Mouse (Mus musculus) mouse trophoblast stem cell (cell line): ENCODE data around the gene Mprip.

Experiments
- in situ Hi-C, 2 experiments: fragments of 300-500 bp; cut with MseI, MboI; formaldehyde crosslinking; loops; 2 replicates in 1 of 2; 3 replicates in 1 of 2; pipeline ENCODE4 v1.15.1; 2025

Mprip gene

DNA sequence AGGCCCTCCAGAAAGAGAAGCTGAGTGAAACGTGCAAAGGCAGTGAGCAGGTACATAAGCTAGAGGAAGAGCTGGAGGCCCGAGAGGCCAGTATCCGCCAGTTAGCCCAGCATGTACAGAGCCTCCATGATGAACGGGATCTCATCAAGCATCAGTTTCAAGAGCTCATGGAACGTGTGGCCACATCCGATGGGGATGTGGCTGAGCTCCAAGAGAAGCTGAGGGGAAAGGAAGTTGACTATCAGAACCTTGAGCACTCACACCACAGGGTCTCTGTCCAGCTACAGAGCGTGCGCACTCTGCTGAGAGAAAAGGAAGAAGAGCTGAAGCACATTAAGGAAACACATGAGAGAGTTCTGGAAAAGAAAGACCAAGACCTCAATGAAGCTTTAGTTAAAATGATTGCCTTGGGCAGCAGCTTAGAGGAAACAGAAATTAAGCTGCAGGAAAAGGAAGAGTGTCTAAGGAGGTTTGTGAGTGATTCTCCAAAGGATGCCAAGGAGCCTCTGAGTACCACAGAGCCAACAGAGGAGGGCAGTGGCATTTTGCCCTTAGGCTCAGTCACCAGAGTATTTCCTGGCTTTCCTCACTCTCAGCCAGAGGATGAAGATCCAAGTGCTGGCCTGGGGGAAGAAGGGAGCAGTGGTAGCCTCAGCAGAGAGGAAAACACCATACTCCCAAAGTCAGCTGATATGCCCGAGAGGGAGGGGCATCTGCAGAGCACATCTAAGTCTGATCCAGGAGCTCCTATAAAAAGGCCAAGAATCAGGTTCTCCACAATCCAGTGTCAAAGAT lies 97.3 kb downstream of the Mprip start:
- in situ Hi-C loops: loop anchor here in 1 of 2 experiments (10.0 kb wide), 1 partner anchor 124 kb away; no protein-coding TSS in a partner anchor

DNA sequence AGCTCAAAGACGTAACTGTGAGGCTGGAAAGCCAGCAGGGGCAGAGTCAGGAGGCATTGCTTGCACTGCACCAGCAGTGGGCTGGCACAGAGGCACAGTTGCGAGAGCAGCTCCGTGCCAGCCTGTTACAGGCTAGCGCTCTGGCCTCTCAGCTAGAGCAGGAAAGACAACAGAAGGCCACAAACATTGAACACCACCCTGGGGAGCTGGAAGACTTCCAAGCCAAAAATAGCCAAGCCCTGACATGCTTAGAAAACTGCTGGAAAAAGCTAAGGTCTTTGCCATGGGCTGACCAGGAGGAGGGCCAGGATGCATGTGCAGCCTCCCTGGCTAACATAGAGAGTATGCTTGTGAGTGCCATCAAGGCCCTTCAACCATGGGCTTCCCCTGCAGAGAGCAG lies 98.1 kb downstream of the Mprip start:
- in situ Hi-C loops: loop anchor here in 1 of 2 experiments (10.0 kb wide), 1 partner anchor 124 kb away; no protein-coding TSS in a partner anchor

DNA sequence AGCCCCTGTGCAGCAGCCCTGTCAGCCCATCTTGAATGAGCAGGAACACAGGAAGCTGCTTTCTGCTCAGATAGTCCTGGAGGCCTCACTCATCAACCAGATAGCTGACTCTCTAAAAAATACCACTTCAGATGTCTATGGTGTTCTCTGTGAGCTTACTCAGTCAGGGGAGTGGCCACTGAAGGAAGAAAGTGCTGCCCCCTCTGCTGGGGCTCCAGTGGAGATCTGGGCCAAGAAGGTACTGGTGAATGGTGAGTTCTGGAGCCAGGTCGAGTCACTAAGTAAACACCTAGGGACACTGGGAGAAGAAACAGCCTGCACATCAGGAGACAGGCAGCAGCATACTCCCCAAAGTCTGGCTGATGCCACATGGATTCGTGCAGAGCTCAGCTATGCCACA lies 98.5 kb downstream of the Mprip start:
- in situ Hi-C loops: loop anchor here in 1 of 2 experiments (10.0 kb wide), 1 partner anchor 125 kb away; no protein-coding TSS in a partner anchor

DNA sequence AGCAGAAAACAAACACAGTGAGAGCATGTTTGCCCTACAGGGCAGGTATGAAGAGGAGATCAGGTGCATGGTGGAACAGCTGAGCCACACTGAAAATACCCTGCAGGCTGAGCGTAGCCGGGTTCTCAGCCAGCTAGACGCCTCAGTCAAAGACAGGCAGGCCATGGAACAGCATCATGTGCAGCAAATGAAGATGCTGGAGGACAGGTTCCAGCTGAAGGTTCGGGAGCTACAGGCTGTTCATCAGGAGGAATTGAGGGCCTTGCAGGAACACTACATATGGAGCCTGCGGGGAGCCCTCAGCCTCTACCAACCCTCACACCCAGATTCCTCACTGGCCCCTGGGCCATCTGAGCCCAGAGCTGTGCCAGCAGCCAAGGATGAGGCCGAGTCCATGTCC lies 99.7 kb downstream of the Mprip start:
- in situ Hi-C loops: no loop called here

DNA sequence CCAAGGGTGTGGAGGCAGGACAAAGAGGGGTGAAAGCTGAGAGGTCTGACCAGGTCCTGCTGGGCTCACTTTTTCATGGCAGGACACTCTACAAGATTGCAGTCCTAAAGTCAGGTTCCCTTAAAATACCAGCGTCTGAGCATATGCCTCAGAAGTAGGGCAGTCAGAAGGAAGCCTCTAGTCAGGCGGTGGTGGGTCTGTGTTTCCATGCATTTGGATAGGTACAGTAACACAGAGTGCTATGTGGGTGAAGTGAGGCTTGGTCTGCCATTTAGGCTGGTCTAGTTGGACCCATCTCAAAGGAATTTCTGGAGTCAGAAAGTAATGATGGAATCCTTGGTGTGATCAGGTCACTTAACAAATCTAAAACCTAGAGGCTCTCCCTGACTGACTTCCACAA lies 108.2 kb downstream of the Mprip start:
- in situ Hi-C loops: no loop called here

DNA sequence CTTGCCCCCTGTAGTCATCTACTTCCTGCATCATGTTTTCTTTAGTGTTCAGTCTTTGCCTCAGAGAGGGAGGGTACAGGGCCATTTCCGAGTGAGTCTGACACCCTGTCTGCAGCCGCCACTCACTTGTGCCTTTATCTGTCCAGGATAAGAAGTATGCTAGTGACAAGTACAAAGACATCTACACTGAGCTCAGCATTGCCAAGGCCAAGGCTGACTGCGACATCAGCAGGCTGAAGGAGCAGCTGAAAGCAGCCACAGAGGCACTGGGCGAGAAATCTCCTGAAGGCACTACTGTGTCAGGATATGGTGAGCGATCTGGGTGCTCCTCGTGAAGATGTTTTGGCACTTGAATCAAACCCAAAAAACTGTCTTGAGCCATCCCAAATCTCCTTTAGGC lies 108.6 kb downstream of the Mprip start:
- in situ Hi-C loops: loop anchor here in 1 of 2 experiments (10.0 kb wide), 1 partner anchor 145 kb away; no protein-coding TSS in a partner anchor

DNA sequence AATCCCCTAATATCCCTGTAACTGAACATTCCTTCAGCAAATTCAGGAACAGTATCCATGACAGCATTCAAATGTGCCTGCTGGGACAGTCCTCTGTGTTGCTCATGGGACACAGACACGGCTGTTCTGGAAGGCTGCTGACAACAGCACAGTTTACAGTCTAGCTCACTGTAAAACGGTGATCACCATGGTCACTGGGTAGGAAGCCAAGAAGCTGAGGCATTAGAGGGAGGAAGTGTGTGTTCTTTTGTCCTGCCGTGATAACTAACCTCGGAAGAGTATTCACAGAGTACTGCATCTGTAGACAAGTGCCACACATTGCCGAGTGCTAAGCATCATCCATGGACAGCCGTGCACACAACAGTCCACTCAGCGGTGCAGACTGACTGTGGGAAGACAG lies 109.6 kb downstream of the Mprip start:
- in situ Hi-C loops: loop anchor here in 1 of 2 experiments (10.0 kb wide), 1 partner anchor 146 kb away; no protein-coding TSS in a partner anchor

DNA sequence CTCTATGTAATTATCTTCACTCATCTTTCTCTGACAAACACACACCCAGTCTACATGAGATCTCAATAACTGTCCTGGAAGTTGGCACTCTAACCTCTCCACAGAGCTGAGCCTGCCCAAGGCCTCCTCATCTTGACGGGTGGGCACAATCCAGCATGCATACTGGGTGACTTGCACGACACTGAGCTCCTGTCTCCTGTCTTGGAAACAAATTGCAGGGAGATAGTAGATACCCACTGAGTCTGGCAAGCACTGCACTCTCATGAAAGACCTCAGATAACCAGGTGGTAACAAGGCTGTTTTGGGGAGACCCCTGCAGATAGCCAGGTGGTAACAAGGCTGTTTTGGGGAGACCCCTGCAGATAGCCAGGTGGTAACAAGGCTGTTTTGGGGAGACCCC lies 111.2 kb downstream of the Mprip start:
- in situ Hi-C loops: loop anchor here in 1 of 2 experiments (10.0 kb wide), 1 partner anchor 147 kb away; no protein-coding TSS in a partner anchor

DNA sequence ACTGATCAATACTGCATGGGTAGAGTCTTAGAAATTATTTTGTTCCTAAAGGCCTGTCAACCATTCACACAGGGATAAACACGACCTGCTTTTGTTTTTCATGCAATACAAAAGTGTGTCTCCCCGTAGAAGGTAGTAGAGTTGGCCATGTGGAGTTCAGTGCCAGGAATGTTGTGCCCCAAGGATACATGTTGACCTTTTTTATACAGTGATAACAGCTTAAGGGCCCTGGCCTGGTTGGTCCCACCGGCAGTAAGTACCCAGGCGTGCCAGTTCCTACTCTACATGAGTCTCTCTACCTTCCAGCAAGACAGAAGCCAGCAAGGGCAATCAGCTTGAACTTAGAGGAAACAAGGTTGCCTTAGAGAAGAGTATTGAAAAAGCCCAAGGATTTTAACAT lies 111.8 kb downstream of the Mprip start:
- in situ Hi-C loops: loop anchor here in 1 of 2 experiments (10.0 kb wide), 1 partner anchor 148 kb away; no protein-coding TSS in a partner anchor

DNA sequence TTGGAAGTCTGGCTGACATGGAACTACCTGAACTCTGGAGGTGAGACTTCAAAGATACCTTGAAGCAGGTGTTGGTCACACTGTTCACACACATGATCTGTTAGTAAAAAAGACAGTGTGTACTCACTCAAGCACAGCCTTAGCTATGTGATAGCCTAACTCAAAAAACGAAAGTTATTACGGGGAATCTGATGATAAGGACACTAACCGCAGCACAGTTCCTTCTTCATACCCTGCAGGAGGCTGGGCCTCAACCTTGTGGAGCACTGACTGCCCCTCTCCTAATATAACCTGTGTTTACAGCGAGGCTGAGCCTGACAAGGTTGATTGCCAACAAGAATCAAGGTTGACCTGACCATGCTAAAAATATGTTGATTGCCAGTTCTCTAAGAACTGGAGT lies 113.4 kb downstream of the Mprip start:
- in situ Hi-C loops: loop anchor here in 1 of 2 experiments (10.0 kb wide), 1 partner anchor 150 kb away; no protein-coding TSS in a partner anchor

DNA sequence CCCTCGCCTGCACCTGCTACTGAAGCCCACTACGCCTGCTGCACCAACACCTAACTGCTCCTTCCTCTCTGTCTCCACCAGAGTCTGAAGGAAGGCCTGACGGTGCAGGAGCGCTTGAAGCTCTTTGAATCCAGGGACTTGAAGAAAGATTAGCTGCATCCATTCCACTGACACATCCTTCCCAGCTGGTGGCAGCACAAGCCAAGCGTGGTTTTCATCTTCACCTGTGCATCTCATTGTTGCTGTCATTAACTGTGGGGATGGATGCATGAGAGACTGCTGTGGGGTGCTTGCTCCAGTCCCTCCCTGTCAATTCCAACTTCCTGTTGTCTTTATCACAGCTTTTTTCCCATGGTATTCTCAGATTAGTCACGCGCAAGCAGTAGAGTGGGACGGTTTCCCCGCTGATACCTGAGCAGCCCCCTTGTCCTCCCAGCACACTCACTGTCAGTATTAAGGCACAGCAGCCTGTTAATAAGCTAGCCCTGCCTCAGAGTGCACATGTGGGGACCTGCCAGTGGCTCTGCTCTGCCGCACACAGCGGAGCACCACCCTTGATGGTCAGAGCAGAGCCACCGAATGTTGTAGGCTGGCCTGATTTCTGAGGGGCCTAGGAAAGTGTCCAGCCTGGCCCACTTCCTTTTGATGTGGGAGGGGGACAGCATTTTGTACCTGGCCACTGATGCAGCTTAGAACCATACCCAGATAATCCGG lies 114.5 kb downstream of the Mprip start:
- in situ Hi-C loops: loop anchor here in 1 of 2 experiments (10.0 kb wide), 1 partner anchor 151 kb away; no protein-coding TSS in a partner anchor

DNA sequence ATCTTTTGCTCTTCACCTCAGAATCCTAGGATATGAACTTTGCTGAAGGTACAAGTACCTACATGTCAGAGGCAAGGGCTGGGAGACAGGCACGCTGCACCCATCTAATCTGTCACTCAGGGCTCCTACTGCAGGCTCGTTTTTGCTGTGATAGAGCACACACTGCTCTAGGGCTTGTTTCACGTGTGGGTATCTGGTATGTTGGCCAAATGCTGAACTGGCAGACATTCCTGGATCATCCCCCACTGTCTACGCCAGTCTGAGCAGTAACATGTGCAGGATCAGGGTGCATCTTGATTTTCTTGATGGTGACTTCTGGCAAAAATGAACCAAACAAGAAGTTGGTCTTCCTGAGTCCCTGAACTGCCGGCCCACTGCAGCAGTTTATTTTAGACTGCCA lies 116.2 kb downstream of the Mprip start:
- in situ Hi-C loops: loop anchor here in 1 of 2 experiments (10.0 kb wide), 1 partner anchor 152 kb away; no protein-coding TSS in a partner anchor

DNA sequence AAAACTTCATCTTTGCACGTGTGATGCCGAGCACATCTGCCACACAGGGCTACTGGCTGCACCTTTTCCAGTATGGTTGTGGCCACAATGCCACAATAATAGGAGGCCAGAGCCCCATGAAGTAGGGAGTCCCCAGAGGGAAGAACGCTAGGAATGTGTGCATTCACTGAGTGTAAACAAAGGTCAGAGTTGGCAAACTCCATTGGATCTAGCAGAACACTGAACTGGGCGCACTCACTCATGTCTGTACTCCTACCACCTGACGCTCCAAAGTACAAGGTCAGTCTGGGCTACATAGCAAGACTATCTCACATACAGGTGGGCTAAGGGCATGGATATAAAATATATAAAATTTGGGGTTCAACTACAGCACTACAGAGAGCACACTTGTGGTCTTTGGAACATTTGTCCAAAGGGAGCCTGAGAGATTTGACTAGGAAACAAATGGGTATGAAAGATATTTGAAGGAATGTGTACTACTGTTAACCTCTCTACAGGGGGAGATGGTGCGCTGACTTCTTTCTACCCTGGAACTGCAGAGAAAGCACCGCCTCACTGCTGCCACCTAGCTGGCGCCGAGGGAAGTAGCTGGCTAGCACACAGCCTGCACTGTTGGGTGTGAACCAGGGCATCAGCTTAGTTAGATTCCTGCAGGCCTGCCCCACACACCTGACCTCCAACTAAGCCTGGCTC lies 117.2 kb downstream of the Mprip start:
- in situ Hi-C loops: loop anchor here in 1 of 2 experiments (10.0 kb wide), 1 partner anchor 154 kb away; no protein-coding TSS in a partner anchor

DNA sequence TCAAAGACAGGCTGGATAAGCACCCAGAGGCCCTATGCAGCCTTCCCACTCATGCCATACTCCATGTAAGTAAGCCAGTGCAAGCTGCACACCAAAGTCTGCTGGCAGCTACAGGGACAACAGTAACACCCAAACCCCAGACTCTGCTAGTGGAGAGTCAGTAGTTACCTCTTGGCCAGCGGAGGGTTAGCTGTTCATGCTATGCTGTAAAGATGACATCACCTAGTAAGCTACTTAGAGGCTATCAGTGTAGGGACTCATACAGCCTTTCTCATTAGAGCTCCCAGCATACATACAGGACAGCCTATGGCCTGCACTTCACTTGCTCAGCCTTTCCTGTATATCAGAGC lies 117.7 kb downstream of the Mprip start:
- in situ Hi-C loops: loop anchor here in 1 of 2 experiments (10.0 kb wide), 1 partner anchor 154 kb away; no protein-coding TSS in a partner anchor

DNA sequence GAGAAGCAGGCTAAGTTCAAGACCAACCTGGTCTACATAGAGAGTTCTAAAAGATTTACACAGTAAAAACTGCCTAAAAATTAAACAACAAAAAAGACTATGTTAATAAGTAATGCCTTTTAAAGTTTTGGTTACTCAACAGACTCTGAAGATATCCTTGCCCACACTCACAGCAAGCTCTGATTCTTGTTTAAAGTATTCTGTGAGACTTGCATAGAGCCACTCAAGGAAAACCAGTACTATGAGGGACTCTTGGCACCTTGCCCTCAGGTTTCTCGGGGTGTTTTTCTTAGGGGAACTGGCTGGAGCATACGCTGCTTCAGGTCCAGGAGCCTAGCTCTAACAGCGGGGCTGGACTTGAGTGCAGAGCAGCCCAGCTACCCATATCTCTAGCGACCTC lies 118.3 kb downstream of the Mprip start:
- in situ Hi-C loops: loop anchor here in 1 of 2 experiments (10.0 kb wide), 1 partner anchor 155 kb away; no protein-coding TSS in a partner anchor

DNA sequence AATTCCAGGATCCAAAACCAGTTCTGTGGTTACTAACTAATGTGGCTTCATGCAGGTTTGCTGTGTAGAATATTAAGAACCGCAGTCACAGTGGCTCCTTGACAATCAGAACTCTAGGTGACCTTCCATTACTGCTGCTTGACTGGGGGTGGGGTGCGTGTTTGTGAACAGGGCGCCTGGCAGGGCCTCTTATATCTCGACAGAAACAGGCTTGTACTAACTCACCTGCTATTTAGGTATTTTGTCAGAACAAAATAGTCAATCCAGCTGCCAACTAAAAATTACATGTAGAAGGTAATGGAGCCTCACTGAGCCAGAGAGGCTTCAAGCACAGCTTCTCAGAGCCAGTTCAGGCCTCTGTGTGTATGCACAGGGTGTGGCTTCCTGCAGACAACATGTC lies 119.1 kb downstream of the Mprip start:
- in situ Hi-C loops: no loop called here

DNA sequence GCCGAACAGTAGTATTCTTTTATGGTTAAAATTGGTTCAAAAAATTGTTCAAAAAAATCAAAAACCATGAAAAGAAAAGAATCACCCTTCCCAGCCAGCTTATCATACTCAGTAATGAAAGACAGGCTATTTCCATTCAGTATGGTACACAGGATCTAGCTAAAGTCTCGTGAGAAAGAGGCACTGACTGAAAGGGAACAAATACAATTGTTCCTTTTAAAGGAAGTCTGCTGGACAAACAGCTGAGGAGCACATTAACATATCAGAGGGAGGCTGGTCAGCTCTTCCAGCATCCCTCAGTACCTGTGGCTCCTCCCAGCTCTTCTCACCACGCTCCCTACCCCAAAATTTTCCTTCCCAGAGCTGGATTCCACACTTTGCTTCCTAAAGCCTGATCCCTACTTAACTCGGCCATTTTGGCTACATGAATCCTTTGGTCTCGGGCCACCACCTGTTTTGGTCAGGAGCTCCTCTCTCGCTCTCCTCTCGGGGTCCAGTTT lies 121.0 kb downstream of the Mprip start:
- in situ Hi-C loops: no loop called here

DNA sequence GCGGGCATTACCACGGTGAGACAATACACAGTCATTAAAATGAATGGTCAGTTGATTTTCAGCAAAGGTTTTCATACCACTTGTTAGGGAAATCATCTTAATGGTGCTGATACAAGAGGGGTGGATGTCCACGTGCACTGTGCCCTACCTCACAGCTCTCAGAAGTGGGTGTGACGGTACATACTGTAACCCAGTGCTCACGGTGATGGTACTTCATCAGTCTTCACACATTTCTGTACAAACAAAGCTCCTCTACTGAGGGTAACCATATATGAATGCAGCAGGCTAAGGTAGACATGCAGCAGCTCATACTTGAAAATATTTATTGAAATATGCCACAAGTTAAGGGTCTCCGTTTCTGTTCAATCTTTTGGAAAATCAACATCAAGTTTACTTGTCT lies 122.5 kb downstream of the Mprip start:
- in situ Hi-C loops: no loop called here

DNA sequence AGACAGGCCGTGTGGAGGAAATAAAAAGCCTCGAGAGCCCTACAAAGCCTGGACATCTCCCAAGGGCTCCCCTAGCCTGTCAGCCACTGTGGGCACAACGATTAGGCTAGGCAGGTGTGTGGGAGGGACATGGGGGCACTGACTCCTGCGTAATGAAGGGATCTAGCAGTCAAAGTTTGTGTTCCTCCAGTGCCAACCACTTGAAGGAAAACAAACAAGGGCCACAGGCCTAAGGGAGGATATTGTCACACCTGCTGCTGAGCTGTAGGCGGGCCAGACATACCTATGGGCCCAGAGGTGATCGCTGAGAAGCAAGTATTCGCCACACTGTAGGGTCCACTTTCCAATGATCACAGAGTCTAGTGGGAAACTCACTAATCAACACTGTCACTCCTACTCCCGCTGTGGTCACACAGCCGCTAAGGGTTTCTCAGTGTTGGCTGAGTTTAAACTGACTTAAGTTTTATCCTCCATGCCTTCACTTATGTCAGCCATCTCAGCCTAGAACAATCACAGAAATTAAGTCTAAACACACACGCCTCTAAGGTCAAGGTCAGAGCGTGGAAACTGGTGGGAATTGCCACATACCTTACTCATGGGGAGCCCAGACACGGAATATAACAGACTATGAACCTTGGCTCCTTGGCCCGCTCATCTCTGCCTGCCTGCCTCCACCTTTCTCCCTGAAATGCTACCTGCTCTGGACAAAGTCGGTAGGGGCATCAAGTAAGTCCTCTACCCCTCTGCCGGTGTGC lies 125.5 kb downstream of the Mprip start:
- in situ Hi-C loops: no loop called here

DNA sequence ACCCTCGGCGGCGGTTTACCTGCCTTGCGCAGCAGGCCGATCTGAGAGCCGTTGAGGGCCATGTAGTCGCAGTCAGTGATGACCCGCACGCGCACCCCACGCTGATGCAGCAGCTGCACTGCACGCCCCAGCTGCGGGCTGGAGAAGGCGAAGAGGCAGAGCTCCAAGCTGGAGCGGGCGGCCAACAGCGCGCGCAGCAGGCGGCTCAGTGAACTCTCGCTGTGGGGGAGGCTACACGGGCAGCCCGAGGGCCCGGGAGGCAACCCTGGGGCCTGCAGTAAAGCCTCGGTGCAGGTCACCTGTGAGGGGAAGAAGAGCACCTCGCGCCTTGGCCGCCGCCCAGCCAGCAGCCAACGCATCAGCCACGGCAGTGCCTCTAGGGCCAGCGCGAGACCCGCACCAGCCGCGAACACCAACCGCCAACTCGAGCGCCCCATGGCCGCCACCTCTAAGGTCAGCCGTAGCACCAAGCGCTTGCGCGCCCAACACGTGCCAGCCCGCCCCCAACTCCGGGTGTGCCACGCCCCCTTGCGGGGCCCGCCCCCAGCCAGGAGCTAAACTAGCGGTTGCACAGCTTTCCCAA lies 126.2 kb downstream of the Mprip start, which contains the start of gene Pld6:
Gene Pld6, minus strand, starts transcription at position 447 of the 583 bp plus-strand sequence.
- in situ Hi-C loops: no loop called here
